Mouse (Mus musculus) stomach, adult 2 months (tissue): ENCODE measurements around the gene Srp9. TPM values are rescaled to one million over a fixed set of nuclear protein-coding genes. Genes with fewer than 3 reads are reported as not detected.

Experiments
- polyA plus RNA-seq: library from polyadenylated mRNA; depleted of rRNA; stranded (reverse); fragments of >200 nt; gene quantifications from 2 replicates; pipeline ENCODE4 v1.2.3, GENCODE M21; 2012; rRNA removed

The Srp9 gene
- polyA plus RNA-seq: 10.8 and 14.1 TPM in 2 replicates

DNA sequence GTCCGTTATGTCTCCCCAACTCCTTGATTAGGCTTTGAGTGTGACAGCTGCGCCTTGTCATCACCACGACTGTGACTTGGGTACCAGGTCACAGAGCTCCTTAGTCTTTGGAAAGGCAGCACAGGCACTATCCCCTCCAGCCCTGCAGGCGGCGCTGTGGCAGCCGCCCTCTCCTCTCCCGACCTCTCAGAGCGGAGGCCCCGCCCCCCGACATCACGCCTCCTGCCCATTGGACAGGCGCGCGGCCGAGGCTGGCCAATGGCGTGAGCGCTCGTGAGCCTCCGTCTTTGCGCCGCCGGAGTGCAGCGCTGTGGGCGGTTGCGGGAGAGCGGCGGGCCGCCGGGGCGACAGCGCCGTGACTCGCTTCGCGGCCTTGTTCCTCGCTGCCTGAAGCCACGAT lies at the start of gene Srp9:
TSS of gene Srp9 (plus strand) at position 232 of the 400 bp plus-strand sequence.

DNA sequence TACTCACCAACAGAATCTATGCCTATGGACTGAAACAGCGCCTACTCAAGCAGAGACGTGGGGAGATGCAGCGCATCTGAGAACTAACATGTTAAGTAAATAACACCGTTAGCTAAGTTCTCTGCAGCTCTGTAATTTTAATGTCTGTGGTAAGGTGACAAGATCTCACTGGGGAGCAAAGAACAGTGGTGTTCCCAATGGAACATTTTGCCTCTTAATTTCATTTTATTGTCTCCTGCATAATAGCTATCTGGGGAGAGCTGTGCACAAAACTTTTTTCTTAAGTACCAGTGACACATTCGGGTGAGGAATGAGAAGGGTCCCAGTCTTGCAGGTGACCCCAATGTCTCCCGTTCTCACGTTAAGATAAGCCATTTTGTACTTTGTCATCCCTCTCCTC lies 39.8 kb downstream of the Srp9 start, which contains the start of gene Vmn1r1:
TSS of gene Vmn1r1 (minus strand) at position 101 of the 400 bp plus-strand sequence.

Other genes with a start within 250 kb of the Srp9 start
- 11.4 and 11.6 TPM in 2 replicates for gene Enah, start 104.7 kb upstream of the Srp9 start, polyA plus RNA-seq
- not detected in 2 replicates for gene Vmn1r1, start 39.7 kb downstream of the Srp9 start, polyA plus RNA-seq
- 35.6 and 38.2 TPM in 2 replicates for gene Degs1, start 158.1 kb downstream of the Srp9 start, polyA plus RNA-seq
- 2.9 and 3.4 TPM in 2 replicates for gene Fbxo28, start 216.9 kb downstream of the Srp9 start, polyA plus RNA-seq